Mouse (Mus musculus) c-Kit-positive CD71-negative TER-119-negative erythroid progenitor cells, embryonic 14.5 days (primary cell): ENCODE results near the gene Phactr1.
A peak's percentile ranks its signal among the peaks of the same experiment; 100 is the strongest.

Experiments
- DNase-seq: peaks from one replicate; pipeline ENCODE4 v3.0.0-alpha.2; 2013; ENCODE audit warnings: low read depth

The Phactr1 gene

DNA sequence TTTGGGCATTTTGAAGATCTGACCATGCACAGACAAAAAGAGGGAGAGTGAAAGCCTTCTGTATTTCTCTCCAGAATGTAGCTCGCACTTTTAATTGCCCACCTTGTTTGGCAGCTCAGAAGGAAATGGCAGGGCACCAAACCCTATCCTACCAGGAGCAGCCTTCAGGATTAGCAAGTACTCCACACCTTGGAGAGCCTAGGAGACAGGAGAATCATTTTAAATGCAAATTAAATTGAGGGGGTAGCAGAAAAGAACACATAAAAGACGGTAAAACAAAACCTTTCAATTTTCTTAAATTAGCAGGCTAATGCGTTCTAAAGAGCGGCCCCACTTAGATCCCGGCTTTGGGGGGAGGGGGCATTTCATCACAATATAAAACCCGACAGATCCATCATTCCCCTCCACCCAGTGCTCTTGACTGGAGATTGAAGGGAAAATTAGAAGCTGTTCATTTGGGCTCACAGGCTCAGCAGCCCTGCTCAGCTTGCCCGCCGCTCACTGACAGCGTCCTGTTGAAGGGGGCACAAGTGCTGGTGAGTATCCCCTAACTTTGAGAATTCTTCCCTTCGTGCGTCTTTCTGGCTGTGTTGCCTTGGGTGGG is at the start of gene Phactr1:
Phactr1 (plus strand) TSS at position 233 of the 604 bp plus-strand sequence.
- no peak for DNase-seq

DNA sequence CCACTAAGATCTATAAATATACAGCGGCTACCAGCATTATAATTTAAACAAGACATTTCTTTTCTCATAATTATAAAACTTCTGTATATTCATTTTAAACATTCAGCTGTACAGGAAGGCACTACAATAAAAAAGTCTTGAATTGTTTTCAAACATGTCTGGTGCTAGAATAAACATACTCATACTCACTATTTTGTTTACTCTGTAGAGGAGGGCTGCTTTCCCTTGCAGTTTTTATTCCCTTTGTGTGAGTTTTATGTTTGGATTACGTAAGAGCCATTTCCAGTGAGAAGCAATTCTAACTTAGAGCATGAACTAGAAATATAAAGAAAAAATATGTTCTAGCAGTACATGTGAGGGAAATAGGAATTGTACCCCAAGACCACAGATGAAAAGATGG is 45.5 kb upstream of the Phactr1 start:
- DNase-seq, result no peak

DNA sequence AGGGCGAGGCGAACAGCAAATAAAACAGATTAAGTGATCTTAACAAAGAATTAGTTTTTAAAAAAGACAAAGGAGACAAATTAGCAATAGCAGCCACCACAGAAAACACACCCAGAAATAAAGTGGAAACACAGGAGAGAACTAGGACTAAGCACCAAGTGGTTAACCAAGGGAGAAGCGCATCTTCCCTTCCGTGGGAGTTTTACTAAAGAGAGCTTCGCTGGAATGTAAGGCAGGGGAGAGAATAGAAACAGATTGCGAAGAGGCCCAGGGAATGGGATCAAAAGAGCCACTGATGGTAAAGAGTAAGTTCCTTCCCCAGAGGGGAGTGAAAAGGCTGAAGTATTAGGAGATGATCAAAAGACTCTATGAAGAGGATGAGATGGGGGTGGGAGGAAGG is 30.2 kb upstream of the Phactr1 start:
- DNase-seq, result no peak

DNA sequence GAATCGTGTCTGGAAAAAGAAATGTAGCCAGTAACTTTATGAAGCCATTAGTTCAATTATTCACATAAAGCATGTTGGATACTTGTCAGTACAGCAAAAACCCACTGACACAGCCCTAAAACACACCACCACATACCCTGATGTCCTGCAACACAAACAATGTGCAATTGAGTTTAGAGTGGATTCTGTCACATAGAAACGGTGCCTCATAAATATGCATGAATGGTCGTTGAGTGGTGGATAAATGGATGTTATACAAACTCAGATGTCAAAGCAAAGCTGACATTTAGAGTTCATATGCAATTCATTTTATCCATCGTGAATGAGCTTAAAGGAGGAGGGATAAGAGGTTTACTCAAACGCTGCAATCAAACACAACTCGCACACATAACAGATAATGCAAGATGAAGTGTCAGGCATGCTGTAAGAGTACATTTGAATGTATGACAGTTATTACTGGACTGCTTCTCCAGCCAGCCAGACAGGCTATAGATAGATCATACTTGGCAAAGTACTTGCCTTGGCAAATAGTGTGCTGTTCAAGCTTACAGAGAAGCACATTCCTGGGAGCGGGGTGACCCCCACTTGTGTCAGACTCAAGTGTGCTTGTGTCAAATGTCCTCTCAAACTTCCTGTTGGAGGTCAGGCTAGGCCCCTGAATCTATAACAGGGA is 23.6 kb upstream of the Phactr1 start:
- DNase-seq, result no peak

DNA sequence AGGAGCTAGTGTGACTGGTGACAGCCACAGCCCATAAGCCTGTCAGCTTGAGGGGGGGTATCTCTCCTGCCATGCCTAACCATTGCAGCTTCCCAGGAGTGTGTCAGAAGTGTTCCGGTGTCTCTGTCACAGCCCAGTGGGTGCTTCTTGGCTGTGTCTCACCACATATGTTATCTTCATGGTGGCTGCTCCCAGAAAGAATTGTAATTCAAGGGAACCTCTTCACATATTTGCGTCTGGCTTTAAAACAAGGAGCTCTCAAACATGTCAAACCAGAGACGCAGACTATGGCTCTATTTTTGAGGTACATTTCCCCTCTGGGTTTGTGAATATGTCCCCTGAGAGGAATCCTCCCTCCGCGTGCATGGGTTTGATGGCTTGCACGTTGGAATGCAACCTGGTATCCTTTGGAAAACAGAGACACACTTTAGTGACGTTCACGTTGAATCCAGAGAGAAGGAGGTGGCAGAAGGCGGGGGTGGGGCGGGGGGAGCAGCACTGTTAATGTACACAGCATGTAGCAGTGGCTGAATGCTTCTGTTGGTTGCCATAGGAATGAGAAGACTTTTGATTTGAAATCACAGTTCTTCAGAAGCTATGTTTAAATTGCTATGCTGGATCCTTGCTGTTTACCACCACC is 8.7 kb upstream of the Phactr1 start:
- no peak for DNase-seq

DNA sequence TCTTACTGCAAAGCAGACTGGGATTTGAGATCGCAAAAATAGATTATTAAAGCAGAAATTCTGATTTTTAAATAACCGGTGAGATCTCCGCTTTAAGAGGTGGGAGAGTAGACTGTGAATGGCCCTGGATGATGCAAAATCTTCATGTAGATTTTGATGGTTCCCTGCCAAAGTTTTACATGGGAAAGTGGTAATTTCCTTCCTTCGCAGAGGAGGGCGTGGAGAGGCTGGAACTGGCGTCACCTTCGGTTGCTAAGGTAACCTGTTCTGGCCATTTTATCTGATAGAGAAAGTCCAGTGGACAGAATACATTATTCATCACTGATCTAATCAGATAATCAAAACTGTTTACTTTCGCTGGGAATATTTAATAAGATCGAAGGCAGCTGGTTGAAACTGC is 876 bp downstream of the Phactr1 start:
- DNase-seq, result no peak

DNA sequence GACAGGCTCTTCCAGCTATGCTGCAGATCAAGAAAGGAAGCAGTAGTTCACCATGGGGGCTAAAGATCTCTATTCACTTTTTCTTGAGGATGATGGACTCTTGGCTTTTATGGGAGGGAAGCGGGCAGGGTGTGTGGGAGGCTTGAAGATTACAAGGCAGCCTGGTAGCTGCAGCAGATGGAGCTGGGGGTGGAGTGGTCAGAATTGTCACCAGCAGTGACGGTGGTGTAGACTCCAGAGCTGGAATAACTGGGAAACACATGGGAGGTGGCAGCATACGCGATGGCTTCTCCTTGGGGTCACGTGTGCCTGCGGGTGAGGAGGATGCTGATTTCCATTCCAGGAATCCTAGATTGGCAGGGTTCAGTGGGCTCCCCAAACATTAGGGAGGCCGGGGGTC is 3.8 kb downstream of the Phactr1 start:
- DNase-seq, result no peak

DNA sequence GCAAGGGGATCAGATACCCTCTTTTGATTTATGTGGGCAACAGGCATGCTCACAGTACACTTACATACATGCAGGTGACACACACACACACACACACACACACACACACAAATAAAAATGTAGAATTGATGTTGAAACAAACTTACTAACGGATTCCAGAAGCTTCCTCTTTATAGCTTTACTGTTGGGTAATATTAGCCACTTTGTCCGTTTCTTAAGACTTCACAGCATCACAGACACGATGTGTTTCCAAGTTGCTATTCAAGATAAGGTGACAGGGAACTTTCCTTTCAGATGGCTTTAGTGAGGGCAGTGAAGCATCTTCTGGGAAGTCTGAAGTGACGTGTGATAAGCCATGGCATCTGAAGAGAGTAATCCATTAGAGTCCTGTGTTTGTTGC is 11.8 kb downstream of the Phactr1 start:
- DNase-seq, result no peak

DNA sequence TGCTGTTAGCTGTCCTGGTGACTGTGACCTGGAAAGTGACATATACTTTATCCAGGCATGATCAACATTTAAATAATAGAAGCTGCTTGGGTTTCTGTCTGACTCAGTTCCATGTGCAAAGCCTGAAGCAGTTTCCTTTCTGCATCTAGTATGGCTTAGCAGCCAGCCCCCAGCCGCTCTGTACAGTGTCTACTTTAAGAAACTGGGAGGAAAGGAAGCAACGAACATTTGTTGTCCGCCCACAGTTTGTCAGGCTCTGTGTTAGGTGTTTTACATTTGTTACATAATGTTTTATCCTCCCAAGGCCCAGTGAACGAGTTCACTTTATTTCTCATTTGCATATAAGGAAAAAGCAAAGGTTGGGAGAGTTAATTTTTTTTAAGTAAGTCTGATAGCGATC is 16.2 kb downstream of the Phactr1 start:
- no peak for DNase-seq

DNA sequence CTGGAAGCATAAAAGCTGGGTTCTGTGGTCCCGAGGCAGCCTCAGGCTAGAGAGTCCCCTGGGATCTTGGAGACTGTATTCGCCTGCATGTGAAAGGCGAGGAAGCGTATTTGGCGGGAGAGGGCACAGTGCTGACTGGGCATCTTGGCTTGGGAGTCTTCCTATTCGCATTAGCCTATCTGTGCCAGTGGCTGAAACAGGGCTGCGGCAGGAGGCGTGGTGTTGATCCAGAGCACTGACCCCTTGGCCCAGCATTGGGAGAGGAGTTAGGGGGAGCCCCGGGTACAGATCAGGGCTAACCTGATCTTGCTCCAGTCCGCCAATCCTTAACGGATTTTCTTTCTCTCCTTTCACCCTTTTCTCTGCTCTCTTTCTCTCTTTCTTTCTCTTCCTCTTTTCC is 28.7 kb downstream of the Phactr1 start:
- DNase-seq, result no peak

DNA sequence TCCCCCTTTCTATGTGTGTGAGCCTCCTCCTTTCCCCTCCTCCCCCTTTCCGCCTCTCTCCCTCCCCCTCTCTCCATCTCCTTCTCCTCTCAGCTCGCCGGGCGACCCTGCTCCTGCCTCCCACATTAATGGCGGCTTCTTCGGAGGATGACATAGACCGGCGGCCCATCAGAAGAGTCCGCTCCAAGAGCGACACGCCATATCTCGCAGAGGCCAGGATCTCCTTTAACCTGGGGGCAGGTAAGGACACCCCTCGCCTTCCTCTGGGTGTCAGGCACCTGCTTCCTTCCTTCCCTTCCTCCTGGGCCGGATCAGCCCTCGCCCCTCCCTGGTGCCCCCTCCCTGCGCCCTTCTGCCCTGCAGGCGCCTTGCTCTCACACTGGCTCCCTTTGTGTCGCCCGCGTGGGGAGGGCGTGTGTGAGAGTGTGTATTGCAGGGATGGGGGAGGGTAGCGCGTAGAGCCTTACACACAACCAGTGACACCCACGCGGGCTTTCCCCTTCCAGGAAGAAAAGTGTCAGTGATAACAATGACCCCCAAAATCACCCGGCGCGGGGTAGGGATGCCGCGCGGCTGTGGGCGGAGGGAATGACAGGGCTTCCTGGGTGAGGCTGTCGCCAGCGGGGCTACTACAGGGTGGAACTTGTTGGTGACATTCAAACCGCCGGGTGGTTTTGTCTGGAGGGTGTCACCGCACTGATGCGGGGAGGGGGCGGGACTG is 29.3 kb downstream of the Phactr1 start:
- DNase-seq, result no peak

DNA sequence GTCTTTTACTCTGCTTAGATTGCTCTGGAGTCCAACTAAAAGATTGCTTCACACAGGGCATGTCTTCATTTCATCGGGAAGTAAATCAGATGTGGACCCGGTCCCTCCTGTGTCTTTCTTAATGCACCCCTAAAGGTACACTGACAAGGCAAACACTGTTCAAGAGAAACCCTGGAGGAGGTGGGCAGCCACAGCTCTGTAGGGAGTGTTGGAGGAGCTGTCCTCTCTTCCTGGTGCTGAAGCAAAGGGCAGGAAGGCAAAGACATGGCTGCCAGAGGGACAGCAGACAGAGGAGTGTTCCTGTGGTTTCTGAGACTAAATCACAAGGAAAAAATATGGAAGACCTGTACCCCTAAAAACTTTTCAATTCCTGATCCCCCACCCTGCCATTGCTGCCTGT is 31.1 kb downstream of the Phactr1 start:
- DNase-seq, result peak; percentile 18

DNA sequence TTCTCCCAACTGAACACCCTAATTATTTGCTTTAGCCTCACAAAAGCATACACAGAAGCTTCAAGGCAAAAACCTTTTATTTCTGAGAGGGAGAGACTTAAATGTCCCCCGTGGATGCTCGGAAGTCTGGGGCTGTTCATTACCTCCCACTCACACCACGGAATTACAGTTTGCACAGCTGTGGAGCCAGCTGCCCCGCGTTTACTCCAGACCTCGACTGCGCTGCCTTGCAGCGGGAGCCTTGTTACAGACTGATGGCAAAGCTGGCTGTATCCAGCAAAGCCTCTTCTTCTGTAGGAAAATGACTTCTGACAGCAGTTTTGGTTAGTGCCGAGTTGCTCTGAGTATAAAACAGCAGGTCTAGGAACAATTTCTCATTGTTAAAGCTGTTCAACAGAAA is 39.0 kb downstream of the Phactr1 start:
- DNase-seq, result no peak

DNA sequence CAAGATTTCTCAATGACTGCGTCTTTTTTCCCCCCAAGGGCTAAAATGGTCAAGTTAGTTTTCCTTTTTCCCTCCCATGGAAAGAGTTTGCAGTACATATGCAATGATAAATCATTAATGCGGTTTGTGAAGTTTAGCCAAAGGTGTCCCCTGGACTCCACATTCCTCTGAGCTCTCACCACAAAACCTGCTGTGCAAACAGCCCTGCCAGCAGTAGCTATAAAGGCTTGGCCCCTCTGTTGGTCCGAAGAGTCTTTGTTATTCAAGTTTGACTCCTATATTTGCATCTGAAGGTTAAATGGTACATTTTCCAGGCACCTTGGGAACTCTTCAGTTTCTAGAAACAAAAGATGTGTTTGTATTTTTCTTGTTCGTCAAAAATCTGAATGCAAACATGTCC is 39.7 kb downstream of the Phactr1 start:
- DNase-seq, result no peak

DNA sequence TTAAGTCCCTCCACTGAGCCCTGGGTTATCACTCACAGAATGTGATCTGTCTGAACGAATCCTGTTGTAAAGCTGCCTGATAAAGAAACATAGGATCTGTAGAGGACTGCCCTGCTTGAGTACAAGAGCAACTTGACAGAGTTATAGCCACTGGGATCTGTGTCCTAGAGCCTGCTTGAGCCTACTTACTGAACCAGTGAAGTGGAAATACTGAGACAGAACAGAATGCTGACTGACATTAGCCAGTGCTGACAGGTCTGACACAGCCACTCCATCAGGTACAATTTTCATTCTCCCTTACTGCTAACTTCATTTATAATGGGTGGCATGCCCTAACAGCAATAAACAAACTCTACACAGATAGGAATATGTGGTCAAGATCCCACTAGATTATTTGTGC is 40.2 kb downstream of the Phactr1 start:
- no peak for DNase-seq

DNA sequence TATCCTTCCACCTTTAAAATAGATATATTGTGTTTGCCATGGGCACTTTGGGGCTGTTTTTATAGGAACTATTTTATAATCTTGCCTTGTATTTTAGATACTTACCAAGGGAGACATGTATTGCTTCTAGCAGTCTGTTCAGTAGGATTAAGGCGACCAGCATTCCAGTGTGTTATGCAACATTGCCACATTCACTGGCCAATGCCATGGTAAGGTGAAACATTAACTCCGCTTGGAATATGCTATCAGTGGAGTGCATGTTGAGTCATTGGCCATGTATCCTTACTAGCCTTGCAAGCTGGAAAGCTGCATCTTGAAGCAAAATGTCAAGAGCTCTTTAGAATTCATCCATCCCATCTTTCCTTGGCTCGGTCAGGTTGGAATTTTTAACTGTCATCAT is 43.6 kb downstream of the Phactr1 start:
- no peak for DNase-seq

DNA sequence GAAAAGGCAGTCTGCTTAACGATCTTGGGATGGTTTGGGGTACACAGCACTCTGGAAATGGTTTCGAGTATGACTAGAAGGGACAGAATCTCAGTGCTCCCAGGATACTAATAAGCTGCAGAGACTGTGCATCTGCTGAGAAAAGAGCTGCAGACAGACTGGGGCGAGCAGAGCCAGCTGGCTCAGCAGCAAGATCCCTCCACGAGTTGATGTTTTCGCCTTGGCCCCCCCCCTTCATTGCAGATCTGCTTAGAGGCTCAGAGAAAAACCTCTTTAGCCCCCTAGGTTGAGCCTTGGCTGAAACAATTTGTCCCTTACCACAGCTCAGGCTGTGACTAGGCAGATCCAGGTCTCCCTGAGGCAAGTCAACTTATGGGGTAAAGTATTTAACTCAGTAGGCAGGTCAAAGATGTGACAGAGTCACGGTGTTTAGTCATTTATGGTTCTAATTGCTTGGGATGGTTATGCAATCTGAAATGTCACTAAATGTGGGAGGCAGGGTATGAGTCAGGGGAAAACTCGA is 45.3 kb downstream of the Phactr1 start:
- no peak for DNase-seq

DNA sequence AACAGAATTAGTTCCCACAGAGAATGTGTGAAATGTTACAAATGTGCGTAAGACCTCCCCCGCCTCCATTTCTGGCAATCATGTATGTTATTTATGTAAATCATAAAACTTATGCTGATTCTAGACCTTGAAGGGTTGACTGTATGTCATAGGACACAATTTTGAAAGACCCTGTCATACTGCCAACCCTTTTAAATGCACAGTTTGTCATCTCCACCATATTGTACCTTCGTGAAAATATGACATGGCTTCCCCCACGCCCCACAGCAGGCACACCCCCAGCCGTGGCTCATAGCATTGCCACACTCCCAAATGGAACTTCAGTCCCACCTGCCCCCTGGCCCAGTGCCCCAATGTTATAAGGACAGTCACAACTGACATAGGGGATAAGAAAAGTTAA is 57.1 kb downstream of the Phactr1 start:
- DNase-seq, result no peak

DNA sequence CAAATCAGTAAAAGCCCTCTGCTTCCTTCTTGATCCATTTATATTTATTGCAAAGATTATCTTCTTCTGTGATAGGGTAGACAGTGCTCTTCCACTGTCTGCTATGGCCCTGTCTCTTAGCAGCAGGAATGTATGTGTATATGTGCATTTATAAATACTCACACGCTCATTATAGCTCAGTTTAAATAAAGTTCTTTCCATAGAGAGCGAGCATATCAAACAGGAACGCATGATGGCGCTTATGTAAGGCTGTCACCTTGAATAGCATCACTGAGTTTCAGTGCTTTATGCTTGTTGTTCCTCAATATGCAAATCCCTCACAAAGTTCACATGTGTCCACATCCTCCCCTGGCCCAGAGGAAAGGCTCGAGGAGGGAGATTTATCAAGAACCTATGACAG is 57.7 kb downstream of the Phactr1 start:
- no peak for DNase-seq

DNA sequence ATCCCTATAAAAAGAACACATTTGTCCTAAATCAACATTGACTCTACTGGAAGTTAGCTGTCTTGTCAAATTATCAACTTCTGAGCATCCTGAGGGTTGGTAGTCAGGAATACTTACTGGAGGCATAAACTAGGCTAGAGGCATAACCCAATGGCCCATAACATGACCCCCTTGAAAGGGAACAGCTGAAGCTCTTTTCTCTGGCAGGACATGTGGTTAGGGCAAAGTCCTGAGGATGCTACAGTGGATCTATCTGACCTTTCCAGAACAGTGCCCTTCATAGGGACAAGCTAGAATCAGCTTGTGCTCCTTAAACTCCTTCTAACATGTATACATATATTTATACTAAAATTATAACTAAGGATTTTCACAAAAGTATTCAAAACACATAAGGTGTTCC is 61.8 kb downstream of the Phactr1 start:
- no peak for DNase-seq

DNA sequence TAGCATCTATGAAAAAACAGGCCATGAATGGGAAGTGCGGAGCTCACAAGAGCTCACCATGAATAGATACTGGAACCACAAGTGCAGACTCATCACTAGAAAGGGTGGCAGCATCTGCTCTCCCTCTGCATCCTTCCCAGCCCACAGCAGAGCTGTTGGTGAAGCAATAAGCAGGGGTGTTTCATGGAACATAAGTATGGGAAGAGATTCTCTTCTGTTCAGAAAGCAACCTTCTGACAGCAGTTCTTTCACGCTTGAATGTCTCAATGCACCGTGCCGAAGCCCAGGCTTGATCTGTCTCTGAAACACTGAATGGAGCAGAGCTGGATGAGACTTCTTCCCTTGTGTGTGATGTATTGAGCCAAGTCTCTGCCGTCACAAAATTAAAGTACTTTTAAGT is 64.0 kb downstream of the Phactr1 start:
- no peak for DNase-seq

DNA sequence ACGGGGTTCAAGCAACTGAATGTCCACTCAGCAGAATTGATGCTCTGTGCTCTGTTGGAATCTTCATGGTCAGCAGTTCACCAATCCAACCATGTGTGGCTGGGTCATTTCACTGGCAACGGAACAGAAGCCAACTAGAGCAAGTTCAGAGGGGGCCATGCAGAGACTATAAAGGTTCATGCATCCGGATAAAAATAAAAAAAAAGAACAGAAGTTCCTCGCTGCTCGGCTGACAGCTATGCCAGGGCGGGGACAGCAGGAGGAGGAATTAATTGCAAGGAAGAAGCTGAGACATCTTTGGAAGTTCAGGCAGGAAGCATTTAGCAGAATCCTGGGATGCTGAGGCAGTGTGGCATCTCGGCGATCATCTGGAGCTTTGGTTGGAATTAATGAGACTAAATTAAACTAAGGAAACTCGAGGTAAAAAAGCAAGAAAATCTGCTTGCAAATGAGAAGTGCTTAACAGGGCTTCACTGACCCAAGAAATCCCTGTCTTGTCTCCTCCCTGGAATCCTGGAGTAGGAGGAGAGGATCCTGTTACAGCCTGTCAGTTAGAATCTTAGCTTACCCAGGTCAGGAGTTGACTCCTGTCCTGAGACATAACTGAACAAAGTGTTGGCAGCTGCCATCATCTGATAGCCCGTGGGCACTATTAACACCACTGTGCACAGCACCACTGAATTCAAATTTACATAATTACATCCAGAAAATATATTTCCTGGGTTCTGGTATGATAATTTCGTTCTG is 77.4 kb downstream of the Phactr1 start:
- DNase-seq, result no peak
